Mouse (Mus musculus) hindbrain, embryonic 11.5 days (tissue): ENCODE measurements around the gene Tha1. TPM values are rescaled to one million over a fixed set of nuclear protein-coding genes. Genes with fewer than 3 reads are reported as not detected.
"Not testable (repeated sequence)": the region's sequence is repeated elsewhere in the genome, so short reads cannot be mapped to it uniquely, and the experiment has no call there.

Experiments
- ATAC-seq: fragments of 200-750 bp; cut with Nextera tagmentation; 2 replicates; pipeline ENCODE4 v1.8.0; 2017; ENCODE audit warnings: mild to moderate bottlenecking, moderate TSS enrichment, moderate library complexity; ENCODE audit not compliant: low FRiP score
- DNase-seq: peaks from one replicate; pipeline ENCODE4 v3.0.0-alpha.2; 2015; ENCODE audit warnings: low spot score
- H3K27ac ChIP-seq: fragments of 300-500 bp; sonication (generic); 2 replicates; pipeline ENCODE4 v1.5.1; 2014; ENCODE audit warnings: mild to moderate bottlenecking, low read depth, low read length
- H3K27me3 ChIP-seq: fragments of 300-500 bp; sonication (generic); 2 replicates; pipeline ENCODE4 v1.6.1; 2014; ENCODE audit warnings: mild to moderate bottlenecking, low read length, moderate library complexity, mixed read lengths; ENCODE audit not compliant: control insufficient read depth, insufficient read depth
- H3K36me3 ChIP-seq: fragments of 300-500 bp; sonication (generic); 2 replicates; pipeline ENCODE4 v1.6.1; 2014; ENCODE audit warnings: mild to moderate bottlenecking, low read length, moderate library complexity, mixed read lengths; ENCODE audit not compliant: control insufficient read depth, insufficient read depth
- H3K4me1 ChIP-seq: fragments of 300-500 bp; sonication (generic); replicated peaks from 2 replicates; pipeline ENCODE4 v1.6.1; 2014; ENCODE audit warnings: low read length, mixed read lengths; ENCODE audit not compliant: control insufficient read depth, insufficient read depth
- H3K4me2 ChIP-seq: fragments of 300-500 bp; sonication (generic); replicated peaks from 2 replicates; pipeline ENCODE4 v1.6.1; 2014; ENCODE audit warnings: mild to moderate bottlenecking, low read depth, low read length
- H3K4me3 ChIP-seq: fragments of 300-500 bp; sonication (generic); 2 replicates; pipeline ENCODE4 v1.5.1; 2014; ENCODE audit warnings: low read depth, low read length
- H3K9ac ChIP-seq: fragments of 300-500 bp; sonication (generic); 2 replicates; pipeline ENCODE4 v1.6.1; 2014; ENCODE audit warnings: low read depth, low read length
- H3K9me3 ChIP-seq: fragments of 300-500 bp; sonication (generic); 2 replicates; pipeline ENCODE4 v1.6.1; 2016; ENCODE audit warnings: low read length; ENCODE audit not compliant: control insufficient read depth
- WGBS: fragments of 180-500 bp; shearing (Covaris S2); extraction: QIAGEN DNeasy Blood & Tissue Kit; methylation state at CpG from one replicate; pipeline ENCODE4 v1.1.7; 2014; 5-methylcytosine and 5-hydroxymethylcytosine counted together
- polyA plus RNA-seq: library from polyadenylated mRNA; unstranded; fragments of >200 nt; fragmentation: Nextera tagmentation; extraction: Ambion mirVana; gene quantifications from 2 replicates; pipeline ENCODE4 v1.2.1, GENCODE M21; 2014

Tha1 gene
- polyA plus RNA-seq, 1 experiment from 2014 or later = 1.7 TPM

- no peak for ATAC-seq
- no peaks in the 10 kb centered on the region for H3K36me3 ChIP-seq
- no peak for DNase-seq
- H3K9me3 ChIP-seq = no peaks in the 10 kb centered on the region
- H3K4me2 ChIP-seq = no peak overlapping the region
- no peak overlapping the region for H3K9ac ChIP-seq
- H3K27ac ChIP-seq = no peak overlapping the region
- no peaks in the 10 kb centered on the region for H3K27me3 ChIP-seq
- 79% methylated on average over 1 of the region's 1 CpGs for WGBS
- H3K4me1 ChIP-seq = no peaks in the 10 kb centered on the region
- H3K4me3 ChIP-seq = no peak overlapping the region
Measured at GRCm38 (mm10) chr11:117839021-117839420, 34.3 kb downstream of the Tha1 start.

GRCm38 (mm10) chr11:117838572-117838971 is 34.7 kb downstream of the Tha1 start:
- WGBS = 79% methylated on average over 2 of the region's 2 CpGs
- no peak for ATAC-seq
- Histone ChIP-seq H3K27me3 (no peaks in the 10 kb centered on the region), H3K27ac (no peak overlapping the region), H3K4me3 (no peak overlapping the region), H3K36me3 (no peaks in the 10 kb centered on the region), H3K4me2 (no peak overlapping the region), H3K9ac (no peak overlapping the region), H3K9me3 (no peaks in the 10 kb centered on the region), H3K4me1 (no peaks in the 10 kb centered on the region)
- no peak for DNase-seq

- no peak overlapping the region for H3K27ac ChIP-seq
- no peak overlapping the region for H3K4me3 ChIP-seq
- WGBS = 25% methylated on average over 13 of the region's 13 CpGs
- ATAC-seq (no peak), DNase-seq (peak; percentile 38)
- H3K36me3 ChIP-seq = no peaks in the 10 kb centered on the region
- no peaks in the 10 kb centered on the region for H3K9me3 ChIP-seq
- no peak overlapping the region for H3K9ac ChIP-seq
- peak overlapping the region; percentile 8; the same call in 1 of the 2 replicates for H3K4me2 ChIP-seq
- peaks cover 6% of the 10 kb centered on the region; the same call in 1 of the 2 replicates for H3K4me1 ChIP-seq
- no peaks in the 10 kb centered on the region for H3K27me3 ChIP-seq
Measured at GRCm38 (mm10) chr11:117836306-117836705, 37.0 kb downstream of the Tha1 start.

- DNase-seq (no peak), ATAC-seq (no peak)
- Histone ChIP-seq H3K4me1 (peaks cover 6% of the 10 kb centered on the region; the same call in 1 of the 2 replicates), H3K4me2 (no peak overlapping the region), H3K27me3 (no peaks in the 10 kb centered on the region), H3K27ac (no peak overlapping the region), H3K4me3 (no peak overlapping the region), H3K9ac (no peak overlapping the region), H3K9me3 (no peaks in the 10 kb centered on the region), H3K36me3 (no peaks in the 10 kb centered on the region)
- 92% methylated on average over 8 of the region's 8 CpGs for WGBS
Measured at GRCm38 (mm10) chr11:117834086-117834485, 39.2 kb downstream of the Tha1 start.

DNA sequence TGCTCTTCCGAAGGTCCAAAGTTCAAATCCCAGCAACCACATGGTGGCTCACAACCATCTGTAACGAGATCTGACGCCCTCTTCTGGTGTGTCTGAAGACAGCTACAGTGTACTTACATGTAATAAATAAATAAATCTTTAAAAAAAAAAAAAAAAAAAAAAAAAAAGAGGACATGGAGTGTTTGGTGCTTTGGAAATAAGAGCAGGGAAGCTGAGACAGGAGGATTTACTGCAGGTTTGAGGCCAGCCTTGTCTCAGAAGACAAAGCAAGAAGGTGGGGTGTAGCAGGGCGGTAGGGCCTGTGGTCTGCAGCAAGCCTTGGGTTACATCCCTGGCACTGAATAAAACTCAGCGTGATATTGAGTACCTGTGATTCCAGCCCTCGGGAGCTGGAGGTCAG is 39.8 kb downstream of the Tha1 start:
- not testable (repeated sequence) for H3K4me1 ChIP-seq, H3K9ac ChIP-seq, DNase-seq, H3K4me3 ChIP-seq, H3K4me2 ChIP-seq, H3K27ac ChIP-seq, H3K27me3 ChIP-seq, ATAC-seq, H3K36me3 ChIP-seq, H3K9me3 ChIP-seq
- WGBS = 94% methylated on average over 4 of the region's 6 CpGs

DNA sequence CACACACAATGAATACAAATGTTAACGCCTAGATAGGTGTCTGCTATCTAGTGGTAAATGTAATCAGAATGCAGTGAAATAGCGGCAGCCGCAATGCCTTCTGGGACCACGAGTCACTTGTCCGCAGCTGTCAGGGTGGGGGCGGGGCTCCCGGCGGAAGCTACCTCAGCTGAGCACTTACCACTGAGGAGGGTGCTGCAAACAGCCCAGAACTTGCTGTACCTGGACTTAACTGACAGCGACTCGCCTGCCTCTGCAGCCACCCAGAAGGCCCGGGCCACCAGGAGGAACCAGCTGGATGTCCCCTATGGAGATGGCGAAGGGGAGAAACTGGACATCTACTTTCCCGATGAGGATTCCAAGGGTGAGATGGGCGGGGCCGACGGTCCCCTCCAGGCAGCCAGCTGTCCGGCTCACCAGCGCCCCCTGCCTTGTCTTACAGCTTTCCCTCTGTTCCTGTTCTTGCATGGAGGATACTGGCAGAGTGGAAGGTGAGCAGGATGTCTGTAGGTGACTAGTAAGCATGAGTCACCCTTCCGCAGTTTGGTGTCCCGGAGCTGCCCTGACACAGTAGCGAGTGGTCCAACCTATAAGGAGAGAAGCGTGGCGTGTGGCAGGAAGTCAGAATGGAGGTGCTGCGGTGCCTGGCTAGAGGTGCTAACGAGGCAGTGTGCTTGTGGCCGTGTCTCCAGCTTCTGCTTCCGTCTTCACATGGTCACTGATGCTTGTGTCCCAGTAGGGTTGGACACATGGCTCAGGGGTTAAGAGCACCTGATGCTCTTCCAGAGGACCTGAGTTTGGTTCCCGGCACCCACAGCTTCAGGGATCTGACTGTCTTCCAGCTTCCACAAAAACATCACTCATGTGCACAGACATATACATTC is 41.0 kb downstream of the Tha1 start:
- DNase-seq (peak; percentile 89), ATAC-seq (peak; percentile 71)
- Histone ChIP-seq H3K4me3 (peak overlapping the region; percentile 25), H3K9ac (0 out of 2 replicates have a peak overlapping the region, but pooled peaks have one; percentile 1), H3K27ac (no peak overlapping the region), H3K4me1 (peaks cover 6% of the 10 kb centered on the region; the same call in 1 of the 2 replicates), H3K27me3 (no peaks in the 10 kb centered on the region), H3K4me2 (peak overlapping the region; percentile 50), H3K36me3 (no peaks in the 10 kb centered on the region), H3K9me3 (no peaks in the 10 kb centered on the region)
- WGBS = 19% methylated on average over 25 of the region's 28 CpGs

DNA sequence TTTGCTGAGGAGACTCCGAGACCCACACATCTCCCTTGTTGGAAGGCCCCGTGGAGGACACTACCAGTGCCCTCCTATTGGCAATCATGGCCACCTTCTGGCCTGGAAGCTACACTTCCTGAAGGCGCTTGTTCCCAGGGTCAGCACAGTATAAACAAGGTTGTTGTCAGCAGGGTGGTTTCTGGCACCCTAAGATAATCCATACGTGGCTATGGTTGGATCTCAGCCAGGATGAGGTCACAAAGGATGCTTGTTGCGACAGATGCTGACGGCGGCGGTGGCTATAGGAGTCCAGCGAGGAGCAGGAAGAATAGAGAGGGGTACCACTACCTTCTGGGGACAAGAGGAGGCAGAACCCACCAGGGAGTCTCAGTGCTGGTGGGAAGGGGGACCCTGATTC is 42.9 kb downstream of the Tha1 start:
- Histone ChIP-seq H3K9ac (no peak overlapping the region), H3K4me1 (peaks cover 6% of the 10 kb centered on the region), H3K27ac (no peak overlapping the region), H3K9me3 (no peaks in the 10 kb centered on the region), H3K4me2 (no peak overlapping the region), H3K27me3 (no peaks in the 10 kb centered on the region), H3K36me3 (no peaks in the 10 kb centered on the region), H3K4me3 (no peak overlapping the region)
- no peak for DNase-seq
- ATAC-seq = no peak
- 89% methylated on average over 9 of the region's 9 CpGs for WGBS

- Histone ChIP-seq H3K4me3 (no peak overlapping the region), H3K27me3 (no peaks in the 10 kb centered on the region), H3K27ac (no peak overlapping the region), H3K36me3 (no peaks in the 10 kb centered on the region), H3K9ac (no peak overlapping the region), H3K4me1 (peaks cover 6% of the 10 kb centered on the region), H3K4me2 (no peak overlapping the region), H3K9me3 (no peaks in the 10 kb centered on the region)
- DNase-seq = no peak
- no peak for ATAC-seq
- WGBS = 70% methylated on average over 2 of the region's 2 CpGs
Measured at GRCm38 (mm10) chr11:117829671-117830215, 43.5 kb downstream of the Tha1 start.
